Mouse (Mus musculus): ENCODE data around the gene Mlf1.

Gene Mlf1

DNA sequence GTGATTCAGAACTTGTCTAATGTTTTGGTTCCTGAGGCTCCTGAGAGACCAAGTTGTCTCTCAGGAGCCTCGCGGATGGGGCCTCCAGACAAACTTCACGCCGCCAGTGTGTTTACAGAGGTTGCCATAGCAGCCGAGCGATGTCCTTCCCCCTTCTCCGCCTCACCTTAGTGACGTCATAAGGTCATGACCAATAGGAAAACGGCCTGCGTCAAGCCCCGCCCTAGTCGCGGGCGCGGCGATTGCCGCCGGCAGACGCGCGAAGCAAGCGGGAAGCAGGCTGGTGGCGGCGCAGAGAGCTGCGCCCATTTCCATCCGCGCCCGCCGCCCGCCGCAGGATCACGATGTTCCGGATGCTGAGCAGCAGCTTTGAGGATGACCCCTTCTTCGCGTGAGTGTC is at the start of gene Mlf1:
Gene Mlf1 (plus strand): TSS at position 226 of the 400 bp plus-strand sequence.
- peak; percentile 89 for DNase-seq

- DNase-seq, result no peak
These were observed 34.3 kb upstream of the Mlf1 start for GRCm38 (mm10) chr3:67339558-67339957.

- no peak for DNase-seq
These were observed 33.0 kb upstream of the Mlf1 start for GRCm38 (mm10) chr3:67340921-67341320.

DNA sequence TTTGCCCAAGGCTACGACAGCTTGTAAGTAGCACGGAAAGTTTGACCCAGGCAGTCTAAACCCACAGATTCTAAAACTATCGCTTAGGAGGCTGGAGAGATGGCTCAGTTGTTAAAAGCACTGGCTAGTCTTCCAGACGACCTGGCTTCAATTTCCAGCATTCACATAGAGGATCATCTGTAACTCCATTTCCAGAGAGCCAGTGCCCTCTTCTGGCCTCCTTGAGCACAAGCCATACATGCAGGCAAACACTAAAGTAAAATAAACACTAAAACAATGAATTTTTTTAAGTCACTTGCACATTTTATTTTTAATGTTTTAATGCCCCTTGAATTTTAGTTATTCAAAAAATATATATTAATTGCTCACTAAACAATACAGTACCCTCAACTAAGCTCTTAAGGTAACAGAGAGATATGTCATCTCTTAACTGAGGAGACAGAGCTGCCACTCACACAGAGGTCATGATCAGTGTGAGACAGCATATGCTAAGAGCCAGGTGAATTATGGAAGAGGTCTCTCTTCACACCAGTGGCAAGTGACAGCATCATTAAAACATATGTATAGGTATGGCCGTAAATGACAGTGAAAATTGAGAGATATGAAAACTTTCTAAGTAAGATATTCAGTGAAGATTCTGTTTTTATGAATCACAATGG is 30.8 kb upstream of the Mlf1 start:
- DNase-seq, result no peak

GRCm38 (mm10) chr3:67344599-67344998 is 29.3 kb upstream of the Mlf1 start:
- peak; percentile 71 for DNase-seq

DNA sequence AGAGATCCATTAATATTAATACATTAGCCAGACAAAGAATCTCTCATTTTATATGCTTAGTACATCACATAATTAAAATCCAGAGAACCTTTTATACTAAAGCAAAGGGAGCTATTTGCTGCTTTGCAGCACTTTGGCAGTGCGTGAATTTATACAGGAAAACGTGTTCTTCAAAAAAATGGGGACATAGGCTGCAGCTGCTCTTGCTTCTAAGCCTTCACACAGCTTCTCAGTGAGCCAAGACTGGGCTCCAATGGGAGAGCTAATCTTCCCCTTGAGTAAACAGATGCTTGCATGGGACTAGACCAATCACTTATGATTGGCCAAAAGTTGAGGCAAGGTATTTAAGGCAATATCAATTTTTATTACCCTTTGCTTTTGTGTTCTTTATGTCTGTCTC is 27.2 kb upstream of the Mlf1 start:
- DNase-seq, result no peak

DNA sequence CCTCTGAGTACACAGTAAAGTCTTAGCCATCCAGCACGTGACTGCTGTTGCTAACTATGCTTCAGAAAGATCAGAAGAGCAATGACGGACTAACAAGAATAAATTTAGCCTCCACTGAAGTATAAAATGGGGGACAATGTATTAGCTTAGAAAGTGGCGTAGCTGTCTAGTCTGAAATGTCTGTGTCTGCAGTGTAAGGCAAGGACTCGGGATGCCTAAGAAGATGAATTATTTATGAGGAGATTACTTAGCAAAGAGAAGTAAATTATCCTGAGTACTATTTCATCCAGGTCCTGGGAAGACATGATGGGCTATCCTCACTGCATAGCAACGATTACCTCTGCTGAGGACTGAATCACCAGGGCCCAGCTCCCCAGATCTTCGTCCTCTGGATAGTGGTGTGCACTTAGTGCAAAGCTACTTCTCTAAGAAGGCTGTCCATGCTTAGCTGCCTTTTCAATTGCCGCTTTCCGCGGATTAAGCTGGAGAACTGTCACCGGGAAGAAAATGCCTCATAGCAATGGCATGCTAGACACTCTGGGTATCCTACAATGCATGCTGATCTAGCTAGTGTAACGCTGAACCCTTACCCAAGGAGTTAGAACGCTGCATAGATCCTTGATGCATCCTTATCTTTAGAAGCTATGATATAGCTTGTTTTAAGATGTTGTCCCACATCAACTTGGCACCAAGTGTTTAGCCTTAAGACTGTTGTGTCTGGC is 22.3 kb upstream of the Mlf1 start:
- DNase-seq, result no peak

GRCm38 (mm10) chr3:67352128-67352762 is 21.7 kb upstream of the Mlf1 start:
- DNase-seq, result peak; percentile 59

DNA sequence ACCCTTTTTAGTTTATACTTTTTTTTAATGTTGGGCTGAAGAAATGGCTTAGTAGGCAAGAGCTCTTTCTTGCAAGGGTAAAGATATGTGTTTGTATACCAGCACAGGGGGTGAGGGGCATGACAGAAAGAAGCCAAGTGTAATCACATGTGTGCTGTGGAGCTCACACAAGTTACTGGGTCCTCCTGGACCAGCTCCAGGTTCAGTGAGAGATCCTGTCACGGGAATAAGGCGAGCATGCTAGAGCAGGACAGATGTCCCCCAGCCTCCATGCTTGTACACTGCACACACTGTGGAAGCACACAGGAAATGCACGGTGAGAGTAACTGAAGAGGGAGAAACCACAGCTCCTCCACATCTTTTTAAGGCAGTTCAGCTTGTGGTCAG is 21.1 kb upstream of the Mlf1 start:
- DNase-seq, result peak; percentile 8

DNA sequence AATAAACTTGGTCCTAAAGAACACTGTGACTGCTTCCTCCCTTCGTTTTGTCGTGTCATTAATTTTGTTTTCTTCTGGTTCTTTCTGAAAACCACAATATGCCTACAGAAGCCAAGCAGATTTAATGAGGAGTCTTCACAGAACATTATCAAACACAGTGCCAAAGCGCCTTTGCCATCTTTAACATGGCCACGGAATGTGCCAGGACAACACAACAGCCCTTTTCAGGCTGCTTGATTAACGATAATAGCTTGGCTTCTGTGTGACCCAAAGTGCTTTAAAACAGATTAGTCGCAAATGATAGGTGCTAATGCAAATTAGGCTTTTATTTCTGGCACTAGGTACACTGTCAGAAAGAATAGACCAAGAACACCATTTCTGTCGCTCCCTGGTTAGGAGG is 15.5 kb upstream of the Mlf1 start:
- DNase-seq, result no peak

DNA sequence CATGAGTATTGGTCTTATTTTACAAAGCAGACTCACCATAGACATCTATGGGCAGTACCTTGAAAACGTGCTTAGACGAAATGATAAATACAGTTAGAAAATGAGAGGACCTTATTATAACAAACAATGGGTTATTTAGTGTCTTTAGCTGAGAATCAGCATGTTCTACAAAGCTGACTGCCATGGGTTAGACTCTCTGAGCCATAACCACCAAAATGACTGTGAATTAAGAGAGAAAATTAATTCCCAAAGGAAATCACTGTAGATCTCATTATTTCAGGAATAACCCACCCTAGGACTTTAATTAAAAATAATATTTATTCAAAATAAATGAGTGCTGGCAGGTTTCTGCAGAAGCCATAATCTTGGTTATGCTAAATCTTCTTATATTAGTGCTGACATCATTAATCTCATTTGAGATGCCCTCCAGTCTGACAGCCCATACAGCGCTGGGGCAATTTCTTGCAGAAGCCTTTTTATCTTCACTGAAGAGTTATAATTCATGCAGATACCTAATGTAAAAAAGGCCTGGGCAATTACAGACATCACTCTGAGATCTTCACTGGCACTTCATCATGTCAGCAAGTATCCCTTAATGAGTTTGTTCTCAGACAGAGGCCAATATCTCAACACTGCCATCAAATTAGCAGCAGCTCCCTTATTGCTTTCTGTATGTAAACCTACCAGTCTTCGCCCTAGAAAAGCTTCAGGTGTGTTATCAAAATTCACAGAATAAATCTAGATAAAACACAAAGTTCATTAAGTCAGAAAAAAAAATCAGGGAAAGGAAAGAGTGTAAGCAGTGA is 7.6 kb upstream of the Mlf1 start:
- DNase-seq, result no peak

- no peak for DNase-seq
These were observed 6.4 kb upstream of the Mlf1 start for GRCm38 (mm10) chr3:67367481-67367880.

GRCm38 (mm10) chr3:67369407-67370079 is 4.4 kb upstream of the Mlf1 start:
- no peak for DNase-seq

DNA sequence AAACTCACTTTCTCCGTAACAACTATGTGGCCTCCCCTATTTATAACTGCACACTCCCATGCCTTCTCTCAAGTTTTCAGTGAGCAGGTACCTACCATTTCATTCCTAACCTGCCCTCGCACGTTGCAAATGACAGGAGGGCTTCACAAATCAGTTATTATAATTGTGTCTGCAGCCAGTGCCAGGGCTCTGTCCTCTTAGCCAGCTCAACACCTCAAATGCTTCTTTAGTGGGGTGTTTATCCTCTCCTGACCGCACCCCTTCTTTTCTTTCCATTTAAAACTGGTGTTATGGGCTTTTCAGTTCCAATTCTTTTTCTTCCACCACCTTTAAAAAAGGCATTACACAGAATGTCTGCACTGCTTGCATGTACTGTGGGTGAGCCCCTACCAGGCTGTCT is 1.7 kb upstream of the Mlf1 start:
- no peak for DNase-seq

DNA sequence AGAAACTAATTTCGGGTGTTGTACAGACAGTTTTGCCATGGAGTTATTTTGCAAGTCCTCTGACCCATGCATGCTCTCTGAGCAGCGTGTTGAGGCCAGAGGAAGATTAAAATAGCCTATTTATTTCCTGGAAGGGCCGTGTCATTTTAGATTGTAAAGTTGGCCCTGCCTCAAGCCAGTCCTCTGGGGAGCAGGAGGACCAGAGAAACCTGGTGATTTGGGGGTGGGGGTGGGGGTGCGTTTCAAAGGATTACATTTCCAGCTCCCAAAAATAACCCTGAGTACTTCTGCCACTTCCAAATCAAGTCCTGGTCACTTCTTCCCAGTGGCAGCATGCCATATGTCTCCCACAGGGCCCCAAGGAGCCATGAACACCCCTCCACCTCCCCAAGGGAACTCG is 1.1 kb upstream of the Mlf1 start:
- DNase-seq, result no peak

DNA sequence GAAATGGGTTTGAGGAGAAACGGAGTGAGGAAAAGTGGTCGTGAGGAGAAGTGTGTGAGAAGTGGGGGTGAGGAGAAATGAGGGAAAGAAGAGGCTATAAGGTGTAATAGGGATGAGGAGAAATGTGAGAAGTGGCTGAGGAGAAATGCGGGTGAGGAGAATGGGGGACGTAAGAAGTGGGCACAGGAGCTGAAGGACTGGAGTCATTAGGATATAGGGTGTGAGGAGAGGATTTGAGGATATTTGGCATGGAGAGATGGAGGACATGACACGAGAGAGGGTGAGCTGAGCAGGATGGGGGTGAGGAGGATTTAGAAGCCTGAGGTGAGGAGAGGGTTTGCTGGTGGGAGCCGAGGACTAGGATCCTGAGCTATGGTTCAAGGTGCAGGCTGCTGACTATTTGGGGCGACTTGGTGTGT is 472 bp downstream of the Mlf1 start:
- no peak for DNase-seq

GRCm38 (mm10) chr3:67375063-67375462 is 1.2 kb downstream of the Mlf1 start, which contains the start of gene Gm17402:
TSS of gene Gm17402 (minus strand) at chr3:67375163.
- DNase-seq, result no peak

DNA sequence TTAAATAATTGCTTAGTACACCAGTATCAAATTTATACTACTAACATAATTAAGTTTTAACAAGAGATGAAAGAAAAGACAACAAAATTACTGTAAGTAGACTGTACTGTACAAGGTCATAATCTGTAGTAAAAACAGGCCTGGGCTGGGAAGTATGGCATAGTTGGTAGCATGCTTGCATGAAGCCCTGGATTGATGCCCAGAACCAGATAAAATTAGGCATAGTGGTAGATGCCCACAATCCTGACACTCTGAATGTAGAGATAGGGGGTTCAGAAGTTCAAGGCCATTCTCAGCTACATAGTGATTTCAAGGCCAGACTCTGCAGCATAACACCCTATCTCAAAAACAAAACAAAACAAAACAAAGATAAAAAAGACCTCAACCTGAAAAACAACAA is 4.3 kb downstream of the Mlf1 start:
- DNase-seq, result no peak

- no peak for DNase-seq
These were observed 55.6 kb downstream of the Mlf1 start for GRCm38 (mm10) chr3:67429338-67429998.

DNA sequence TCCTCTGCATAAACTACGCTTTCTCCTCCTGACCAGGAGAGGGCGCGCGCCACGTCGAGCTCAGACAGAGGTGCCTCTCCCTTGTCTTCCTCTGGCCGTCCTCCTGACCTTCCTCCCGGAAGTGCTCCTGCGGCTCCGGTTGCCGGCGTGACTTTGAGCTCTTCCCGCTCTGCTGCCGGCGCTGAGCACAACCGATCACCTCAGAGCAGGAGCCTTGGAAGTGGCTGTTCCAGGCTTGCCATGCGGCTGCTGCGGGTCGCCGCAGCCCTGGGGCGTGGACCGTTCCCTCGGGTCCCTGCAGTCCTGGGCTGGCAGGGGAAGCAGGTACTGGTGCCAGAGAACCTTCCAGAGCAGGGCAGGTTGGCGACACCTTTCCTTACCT is 56.1 kb downstream of the Mlf1 start, which contains the start of gene Gfm1:
Gene Gfm1 (plus strand): TSS at position 98 of the 382 bp plus-strand sequence.
- DNase-seq, result peak; percentile 91

DNA sequence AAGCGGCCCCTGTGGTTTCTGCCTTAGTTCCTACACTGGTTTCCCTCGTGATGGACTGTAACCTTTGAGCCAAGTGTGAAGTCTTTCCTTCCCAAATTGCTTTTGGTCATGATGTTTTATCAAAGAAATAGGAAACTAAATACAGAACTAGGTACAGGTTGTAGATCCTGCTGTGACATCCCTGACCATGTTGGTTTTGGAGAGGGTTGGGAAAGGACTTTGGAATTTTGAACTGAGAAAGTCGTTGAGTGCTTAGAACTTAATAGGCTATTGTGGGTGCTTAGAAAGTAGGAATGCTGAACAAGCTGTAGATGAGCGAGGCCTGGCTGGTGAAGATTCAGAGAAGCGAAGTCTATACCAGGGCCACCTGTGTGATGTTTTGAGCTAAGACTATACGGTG is 60.1 kb downstream of the Mlf1 start:
- DNase-seq, result no peak

GRCm38 (mm10) chr3:67447143-67447542 is 73.2 kb downstream of the Mlf1 start:
- DNase-seq, result no peak
